Mouse (Mus musculus) myocyte (in vitro differentiated cells): ENCODE results near the gene Zc3hav1.

Source experiments
- MYOD1 ChIP-seq, 3 experiments: IDR thresholded peaks; one replicate each; pipeline ENCODE4 v1.6.1; 2011; ENCODE audit warnings: control low read depth in 2 of 3, low read depth in 2 of 3, mild to moderate bottlenecking in 2 of 3, moderate library complexity in 1 of 3; ENCODE audit not compliant: insufficient read length in 2 of 3, control insufficient read depth in 1 of 3
- POLR2A ChIP-seq: IDR thresholded peaks from one replicate; pipeline ENCODE4 v1.6.1; 2011; ENCODE audit warnings: low read depth, mild to moderate bottlenecking, control low read depth, moderate library complexity; ENCODE audit not compliant: insufficient read length

GRCm38 (mm10) chr6:38381129-38381771, 26.8 kb upstream of the Zc3hav1 start, which contains the start of gene Ttc26:
- peak; percentile 44 for TF ChIP-seq POLR2A
- no peak for TF ChIP-seq MYOD1 (IDR thresholded peaks at IDR 0.05; ENCODE audit: control insufficient read depth in 1 of 3, insufficient read length in 2 of 3, low read depth in 2 of 3)
